Mouse (Mus musculus) mouse embryonic stem cell (cell line): ENCODE measurements around the gene Syde2.
"Not testable (repeated sequence)": the region's sequence is repeated elsewhere in the genome, so short reads cannot be mapped to it uniquely, and the experiment has no call there.

Experiments
- in situ Hi-C, 2 experiments: fragments of 300-500 bp; cut with MboI; formaldehyde crosslinking; loops; 1 replicate in 1 of 2; 3 replicates in 1 of 2; pipeline ENCODE4 v1.14.3; 2019 to 2020; ENCODE audit warnings: low sequenced_read_pairs in 2 of 2, low pct_unique_long_range_greater_than_20kb in 1 of 2, mixed read lengths in 1 of 2; ENCODE audit not compliant: unreplicated experiment in 1 of 2

The Syde2 gene

GRCm38 (mm10) chr3:145993481-145994201 lies 6.0 kb downstream of the Syde2 start:
- in situ Hi-C loops = no loop called here

GRCm38 (mm10) chr3:145995489-145995888 lies 7.8 kb downstream of the Syde2 start:
- in situ Hi-C loops = no loop called here

- in situ Hi-C loops = not testable (repeated sequence)
These were observed 8.9 kb downstream of the Syde2 start for GRCm38 (mm10) chr3:145996539-145996938.

DNA sequence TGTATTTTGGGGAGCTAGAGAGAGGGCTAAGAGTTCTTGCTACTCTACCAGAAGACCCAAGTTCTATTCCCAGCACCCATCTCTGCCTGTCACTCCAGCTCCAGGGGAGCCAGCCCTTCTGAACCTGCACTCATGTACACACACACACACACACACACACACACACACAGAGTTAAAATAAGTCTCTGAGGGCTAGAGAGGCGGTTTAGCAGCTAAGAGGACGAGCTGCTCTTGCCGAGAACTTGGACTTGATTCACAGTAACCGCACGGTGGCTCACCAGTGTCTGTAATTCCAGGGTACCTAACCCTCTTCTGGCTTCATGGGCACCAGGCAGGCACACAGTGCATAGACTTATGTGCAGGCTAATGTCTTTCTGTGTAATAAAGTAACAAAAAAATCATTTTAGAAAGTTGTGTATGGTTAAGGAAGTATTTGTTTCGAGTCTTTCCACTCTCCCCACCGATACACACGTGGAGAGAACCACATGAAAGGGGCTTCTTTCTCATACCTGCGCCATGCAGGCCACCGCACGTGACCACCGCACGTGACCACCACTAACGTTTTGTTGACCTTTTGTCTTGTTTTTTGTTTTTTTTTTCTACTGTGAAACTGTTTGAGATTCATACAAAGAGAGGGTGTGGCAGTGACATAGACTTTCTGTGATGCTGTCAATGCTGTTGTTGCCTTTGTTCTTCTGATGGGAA lies 16.8 kb downstream of the Syde2 start:
- in situ Hi-C loops = no loop called here

DNA sequence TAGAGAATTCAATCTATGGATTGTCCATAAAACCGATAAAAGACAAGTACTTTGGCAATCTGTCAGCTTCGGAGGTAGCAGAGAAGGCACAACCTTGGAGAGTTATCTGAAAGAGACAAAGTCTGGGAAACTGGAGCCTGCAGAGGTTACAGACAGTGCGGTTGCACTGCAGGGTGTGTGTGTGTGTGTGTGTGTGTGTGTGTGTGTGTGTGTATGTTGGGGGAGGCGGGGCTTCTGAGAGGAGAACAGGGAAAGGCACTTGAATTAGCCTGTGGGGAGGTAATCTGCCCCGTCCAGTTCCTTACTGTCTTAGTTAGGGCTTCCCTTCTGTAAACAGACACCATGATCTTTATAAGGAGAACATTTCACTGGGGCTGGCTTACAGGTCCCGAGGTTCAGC lies 20.2 kb downstream of the Syde2 start:
- in situ Hi-C loops = no loop called here

DNA sequence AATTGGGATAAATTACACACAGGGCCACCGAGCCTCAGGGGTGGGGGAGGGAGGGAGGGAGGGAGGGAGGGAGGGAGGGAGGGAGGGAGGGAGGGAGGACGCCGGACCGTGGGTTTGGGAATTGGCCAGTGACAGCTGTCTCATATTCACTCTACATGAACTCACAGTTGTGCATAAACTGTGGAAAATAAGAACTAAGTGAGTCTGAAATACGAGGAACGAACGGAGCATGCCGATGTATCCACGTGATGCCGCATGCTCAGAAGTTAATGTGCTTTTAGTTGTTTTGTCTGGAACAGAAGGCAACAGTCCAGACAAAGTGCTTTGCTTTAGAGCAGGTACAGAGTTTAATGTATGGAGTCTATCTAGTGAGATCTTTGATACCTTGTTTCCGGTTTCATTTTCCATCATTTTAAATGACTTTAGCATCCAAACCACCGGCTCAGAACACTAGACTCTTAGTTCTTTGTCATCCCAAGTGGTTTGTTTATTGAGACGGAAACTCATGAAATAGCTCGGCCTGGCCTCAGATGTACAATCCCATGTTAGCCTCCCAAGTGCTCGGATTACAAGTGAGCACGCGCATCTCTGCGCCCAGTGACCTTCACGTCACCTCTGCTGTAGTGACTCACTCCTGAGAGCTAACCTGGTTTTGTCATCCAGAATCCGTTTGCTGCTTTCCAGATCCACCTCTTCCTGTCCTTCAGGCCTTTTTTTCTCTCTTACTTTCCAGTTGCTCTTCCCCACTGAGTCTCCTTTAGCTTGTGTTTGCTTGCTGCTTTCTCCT lies 22.4 kb downstream of the Syde2 start:
- in situ Hi-C loops = no loop called here

DNA sequence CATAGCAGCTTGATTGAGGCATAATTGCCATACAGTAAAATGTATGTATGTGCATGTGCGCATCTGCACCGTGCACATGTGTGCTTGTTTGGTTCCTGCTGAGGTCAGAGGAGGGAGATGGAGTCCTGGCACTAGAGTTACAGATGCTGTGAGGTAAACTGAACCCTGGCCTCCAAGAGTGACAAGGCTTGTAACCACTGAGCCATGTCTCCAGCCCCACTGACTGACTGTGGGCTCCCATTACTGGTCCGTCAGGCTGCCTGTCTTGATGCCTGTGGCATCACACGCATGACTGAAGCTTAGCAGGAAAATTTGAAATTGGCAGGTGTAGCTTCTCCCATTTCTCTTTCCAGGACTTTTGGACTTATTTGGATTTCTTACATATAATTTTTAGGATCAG lies 23.1 kb downstream of the Syde2 start:
- in situ Hi-C loops = no loop called here

- in situ Hi-C loops = no loop called here
These were observed 24.0 kb downstream of the Syde2 start for GRCm38 (mm10) chr3:146011544-146012218.

DNA sequence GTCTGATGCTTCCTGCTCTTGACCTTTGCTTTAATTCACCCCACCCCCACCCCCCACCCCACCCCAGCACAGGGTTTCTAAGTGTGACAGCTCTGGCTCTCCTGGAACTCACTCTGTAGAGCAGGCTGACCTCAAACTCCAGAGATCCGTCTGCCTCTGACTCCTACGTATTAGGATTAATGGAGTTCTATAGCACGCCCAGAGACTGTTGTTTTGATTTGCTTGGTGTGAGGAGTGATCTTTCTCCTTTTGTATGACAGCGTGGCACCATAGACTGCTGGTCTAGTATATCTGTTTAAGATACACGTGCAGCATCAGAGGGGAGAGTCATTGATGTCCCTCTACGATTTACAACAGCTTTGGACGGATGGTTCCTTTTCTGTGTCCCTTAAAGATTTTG lies 25.8 kb downstream of the Syde2 start:
- in situ Hi-C loops = no loop called here

- in situ Hi-C loops = no loop called here
These were observed 26.7 kb downstream of the Syde2 start for GRCm38 (mm10) chr3:146014321-146014720.

- in situ Hi-C loops = no loop called here
These were observed 29.3 kb downstream of the Syde2 start for GRCm38 (mm10) chr3:146016979-146017378.

- in situ Hi-C loops = no loop called here
These were observed 29.9 kb downstream of the Syde2 start for GRCm38 (mm10) chr3:146017521-146017920.

GRCm38 (mm10) chr3:146022232-146022631 lies 34.6 kb downstream of the Syde2 start:
- in situ Hi-C loops = no loop called here

DNA sequence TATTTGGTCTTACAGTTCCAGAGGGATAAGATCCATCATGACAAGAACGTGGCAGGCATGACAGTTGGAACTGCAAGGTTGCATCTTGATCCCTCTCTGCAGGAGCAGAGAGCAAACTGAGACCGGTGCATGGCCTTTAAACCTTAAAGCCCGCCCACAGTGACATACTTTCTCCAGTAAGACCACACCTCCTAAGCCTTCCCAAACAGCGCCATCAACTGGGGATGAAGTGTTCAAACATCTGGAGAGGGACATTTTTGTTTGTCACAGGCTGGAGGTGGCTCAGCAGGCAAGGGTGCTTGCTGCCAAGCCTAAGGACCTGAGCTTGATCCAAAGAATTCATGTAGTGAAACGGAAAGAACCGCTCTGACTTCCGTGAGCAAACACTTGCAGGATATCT lies 37.1 kb downstream of the Syde2 start:
- in situ Hi-C loops = no loop called here

GRCm38 (mm10) chr3:146025499-146025898 lies 37.8 kb downstream of the Syde2 start:
- in situ Hi-C loops = no loop called here

DNA sequence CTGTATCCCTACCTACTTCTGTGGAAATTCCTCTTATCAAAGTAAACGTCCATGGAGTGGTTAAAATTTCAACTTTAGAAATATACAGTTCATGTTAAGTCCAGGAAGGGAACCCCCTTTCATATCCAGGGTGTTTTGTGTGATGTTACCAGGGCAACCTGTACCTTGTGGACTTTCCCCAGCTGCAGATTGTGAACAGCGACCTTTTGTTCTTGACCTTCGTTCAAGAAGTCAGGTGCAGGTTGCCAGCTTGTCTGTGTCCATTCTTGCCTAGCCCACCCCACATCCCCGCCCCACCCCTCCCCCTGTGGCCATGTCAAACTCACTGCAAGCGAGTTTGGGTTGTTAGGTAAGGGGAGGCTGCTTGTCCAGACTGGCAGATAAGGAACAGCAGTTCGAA lies 39.4 kb downstream of the Syde2 start:
- in situ Hi-C loops = no loop called here

GRCm38 (mm10) chr3:146028406-146028805 lies 40.7 kb downstream of the Syde2 start:
- in situ Hi-C loops = no loop called here

DNA sequence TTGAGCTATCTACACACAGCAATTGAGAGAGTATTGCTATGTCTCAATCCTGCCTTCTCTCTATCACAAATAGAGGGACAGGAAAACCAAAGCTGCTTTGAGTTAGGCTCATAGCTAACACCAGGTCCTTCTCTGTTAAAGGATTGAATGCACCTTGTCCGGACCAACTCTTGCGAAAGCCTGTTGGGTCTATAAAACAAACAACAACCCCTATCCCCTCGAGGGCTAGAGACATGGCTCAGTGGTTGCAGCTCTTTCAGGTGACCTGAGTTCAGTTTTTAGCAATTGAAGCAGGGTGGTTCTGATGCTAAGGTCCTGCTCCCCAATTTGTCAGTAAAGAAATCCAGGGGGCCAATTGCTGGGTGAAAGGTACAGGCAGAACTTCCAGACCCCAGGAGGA lies 41.6 kb downstream of the Syde2 start:
- in situ Hi-C loops = no loop called here

- in situ Hi-C loops = no loop called here
These were observed 42.7 kb downstream of the Syde2 start for GRCm38 (mm10) chr3:146030255-146030836.
